Mouse (Mus musculus) megakaryocyte, embryonic 14.5 days (primary cell): ENCODE data around the gene Klhdc8a.

Experiments
- FLI1 ChIP-seq: IDR thresholded peaks from 2 replicates; pipeline ENCODE4 v1.6.1; 2012; ENCODE audit warnings: low read length, inconsistent platforms, mixed read lengths
- GATA1 ChIP-seq: IDR thresholded peaks from 3 replicates; pipeline ENCODE4 v1.6.1; 2012; ENCODE audit warnings: mixed read lengths, low read length, inconsistent platforms, borderline replicate concordance

- TF ChIP-seq GATA1 (no peak), FLI1 (no peak)
Measured at GRCm38 (mm10) chr1:132304618-132305214, 6.3 kb downstream of the Klhdc8a start.
